Mouse (Mus musculus) C2C12 (cell line): ENCODE results near the gene Tmem258. TPM values are rescaled to one million over a fixed set of nuclear protein-coding genes. Genes with fewer than 3 reads are reported as not detected.

ENCODE experiments used
- H3K27me3 ChIP-seq: one replicate; pipeline ENCODE4 v1.6.1; 2011; ENCODE audit not compliant: control insufficient read depth, insufficient read depth, insufficient read length
- H3K36me3 ChIP-seq: one replicate; pipeline ENCODE4 v1.6.1; 2011; ENCODE audit not compliant: control insufficient read depth, insufficient read depth
- H3K4me3 ChIP-seq: one replicate; pipeline ENCODE4 v1.5.1; 2011; ENCODE audit warnings: mild to moderate bottlenecking, control low read depth; ENCODE audit not compliant: poor library complexity, insufficient read depth, severe bottlenecking
- H3K79me2 ChIP-seq: one replicate; pipeline ENCODE4 v1.6.1; 2011; ENCODE audit not compliant: control insufficient read depth, insufficient read depth
- H3K79me3 ChIP-seq: one replicate; pipeline ENCODE4 v1.6.1; 2011; ENCODE audit warnings: low read depth, control low read depth
- H3ac ChIP-seq: one replicate; pipeline ENCODE3; 2011; ENCODE audit warnings: low read depth; ENCODE audit not compliant: control insufficient read depth, insufficient read length
- CEBPB ChIP-seq: IDR thresholded peaks from one replicate; pipeline ENCODE4 v1.6.1; 2011; ENCODE audit warnings: low read depth, mild to moderate bottlenecking, control low read depth, moderate library complexity
- CTCF ChIP-seq: IDR thresholded peaks from one replicate; pipeline ENCODE4 v1.5.1; 2011; ENCODE audit not compliant: control insufficient read depth, insufficient read depth, insufficient read length
- FOSL1 ChIP-seq: IDR thresholded peaks from one replicate; pipeline ENCODE4 v1.8.0; 2011; ENCODE audit warnings: mild to moderate bottlenecking, low read length; ENCODE audit not compliant: poor library complexity, insufficient read depth, severe bottlenecking
- MAX ChIP-seq: IDR thresholded peaks from one replicate; pipeline ENCODE4 v1.6.1; 2011; ENCODE audit warnings: mild to moderate bottlenecking, control low read depth
- MYOD1 ChIP-seq: IDR thresholded peaks from one replicate; pipeline ENCODE4 v1.6.1; 2011; ENCODE audit warnings: low read depth; ENCODE audit not compliant: control insufficient read depth, insufficient read length
- MYOG ChIP-seq: IDR thresholded peaks from one replicate; pipeline ENCODE4 v1.6.1; 2011; ENCODE audit not compliant: control insufficient read depth, insufficient read length; ENCODE audit errors: extremely low read depth
- USF1 ChIP-seq: IDR thresholded peaks from one replicate; pipeline ENCODE4 v1.6.1; 2011; ENCODE audit warnings: low read depth, mild to moderate bottlenecking, control low read depth, moderate library complexity
- polyA plus RNA-seq: library from polyadenylated mRNA; unstranded; fragments of >200 nt; fragmentation: generic; extraction: Trizol; gene quantifications from one replicate; pipeline ENCODE4 v1.2.1, GENCODE M21; 2012; ENCODE audit warnings: missing spikeins

Gene Tmem258
- polyA plus RNA-seq, 1 experiment = 339 TPM

DNA sequence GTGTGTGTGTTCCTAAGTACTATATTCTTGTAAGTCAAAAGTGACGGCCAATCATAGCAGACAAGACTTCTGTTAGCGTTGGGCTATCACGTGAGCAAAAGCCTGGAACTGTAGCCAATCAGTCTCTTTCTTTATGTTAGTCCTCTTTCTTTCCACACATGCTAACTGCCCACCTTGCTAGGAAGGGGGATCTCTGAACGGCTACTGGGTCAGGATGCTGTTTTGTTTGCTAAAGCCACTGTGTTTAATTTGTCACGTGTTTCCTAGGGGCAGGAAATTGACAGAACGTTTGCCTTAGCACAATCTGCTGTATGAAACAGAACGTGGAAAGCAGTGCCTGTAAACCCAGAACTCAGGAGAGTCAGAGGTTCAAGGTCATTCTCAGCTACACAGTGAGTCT lies 21.7 kb upstream of the Tmem258 start:
- Histone ChIP-seq H3K36me3 (peaks cover 17% of the 10 kb centered on the region), H3K79me3 (peaks cover 13% of the 10 kb centered on the region), H3ac (no peak overlapping the region), H3K79me2 (peaks cover 35% of the 10 kb centered on the region), H3K27me3 (no peaks in the 10 kb centered on the region), H3K4me3 (no peak overlapping the region)
- no peak for TF ChIP-seq FOSL1
- peak; percentile 47 for TF ChIP-seq USF1
- no peak for TF ChIP-seq CEBPB
- TF ChIP-seq MAX = no peak
- TF ChIP-seq MYOG = no peak
- no peak for TF ChIP-seq CTCF
- TF ChIP-seq MYOD1 = no peak

- Histone ChIP-seq H3K36me3 (peaks cover 24% of the 10 kb centered on the region), H3ac (peak within 1 kb of the TSS; percentile 91), H3K79me3 (peaks cover 13% of the 10 kb centered on the region), H3K4me3 (peak within 1 kb of the TSS; percentile 92), H3K27me3 (no peaks in the 10 kb centered on the region), H3K79me2 (peaks cover 35% of the 10 kb centered on the region)
- TF ChIP-seq MAX = peak; percentile 15
- TF ChIP-seq MYOG = no peak
- peak; percentile 14 for TF ChIP-seq CTCF
- TF ChIP-seq CEBPB = no peak
These were observed 21.0 kb upstream of the Tmem258 start, which contains the start of gene Fads1 for GRCm38 (mm10) chr19:10182670-10183298. Gene Fads1, plus strand, starts transcription at chr19:10182888.

DNA sequence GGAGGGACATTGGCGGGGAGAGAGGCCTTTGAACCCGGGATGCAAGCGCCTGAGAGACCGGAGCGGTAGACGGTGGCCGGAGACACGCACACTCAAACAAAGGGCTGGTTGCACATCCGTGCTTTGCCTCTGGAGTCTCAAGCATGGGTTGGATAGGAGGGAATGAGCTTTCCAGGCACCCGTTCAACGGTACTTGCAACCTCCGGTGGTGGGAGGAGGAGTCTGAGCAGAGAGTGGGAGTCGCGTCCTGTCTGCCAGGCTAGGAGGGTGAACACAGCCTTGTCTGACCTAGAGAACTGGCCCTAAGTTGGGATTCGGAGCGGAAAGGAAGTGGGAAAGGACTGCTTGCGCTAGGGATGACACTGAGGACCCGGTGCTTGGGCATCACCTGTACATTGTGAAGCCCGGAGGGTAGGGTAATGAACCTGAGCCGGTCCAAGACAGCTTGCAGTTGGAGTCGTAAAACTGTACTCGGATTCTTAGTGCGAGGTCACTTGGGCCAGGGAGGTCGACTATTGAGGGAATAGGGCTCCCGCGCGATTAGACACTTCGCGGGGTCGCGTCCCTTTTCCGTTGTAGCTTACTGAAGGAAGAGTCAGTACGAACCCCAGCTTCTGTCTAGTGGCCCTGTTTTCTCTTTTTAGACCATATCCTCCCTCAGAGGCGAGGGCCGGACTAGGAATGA lies 20.4 kb upstream of the Tmem258 start:
- Histone ChIP-seq H3K4me3 (peak overlapping the region; percentile 92), H3K27me3 (no peaks in the 10 kb centered on the region)
- no peak for TF ChIP-seq FOSL1
- no peak for TF ChIP-seq MYOD1
- TF ChIP-seq CTCF = no peak
- no peak for TF ChIP-seq MYOG
- TF ChIP-seq MAX = peak; percentile 2
- TF ChIP-seq USF1 = no peak

GRCm38 (mm10) chr19:10184096-10184495 lies 19.7 kb upstream of the Tmem258 start:
- Histone ChIP-seq H3K79me2 (peaks cover 35% of the 10 kb centered on the region), H3K27me3 (no peaks in the 10 kb centered on the region), H3ac (peak overlapping the region; percentile 91), H3K36me3 (peaks cover 36% of the 10 kb centered on the region), H3K79me3 (peaks cover 13% of the 10 kb centered on the region), H3K4me3 (peak overlapping the region; percentile 92)
- TF ChIP-seq MAX (no peak), FOSL1 (no peak), MYOD1 (no peak), CTCF (no peak), USF1 (no peak)

More for the DNA sequence above, 20.4 kb upstream of the Tmem258 start:
- Histone ChIP-seq H3ac (peak overlapping the region; percentile 91), H3K79me3 (peaks cover 13% of the 10 kb centered on the region), H3K36me3 (peaks cover 29% of the 10 kb centered on the region), H3K79me2 (peaks cover 35% of the 10 kb centered on the region)

DNA sequence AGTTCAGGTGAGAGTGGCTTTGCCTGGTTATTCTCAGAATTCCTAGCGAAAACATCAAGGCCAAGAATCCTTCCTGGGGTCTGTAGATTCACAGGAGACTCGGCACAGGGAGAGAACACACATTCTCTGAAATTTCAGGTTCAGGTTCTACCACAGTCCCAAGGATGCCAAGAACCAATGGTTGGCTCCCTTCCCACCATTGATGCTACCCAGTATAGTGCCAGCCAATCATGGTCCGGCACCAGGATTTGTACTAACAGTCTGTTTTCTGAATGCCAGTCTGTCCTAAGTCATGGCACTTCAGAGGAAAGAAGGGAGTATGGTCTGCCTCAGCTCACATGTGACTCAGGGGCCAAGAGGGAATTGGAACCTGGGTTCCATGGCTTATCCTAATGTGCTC lies 17.9 kb upstream of the Tmem258 start:
- H3K79me2 ChIP-seq = peaks cover 35% of the 10 kb centered on the region
- no peak overlapping the region for H3K4me3 ChIP-seq
- H3K79me3 ChIP-seq = peaks cover 13% of the 10 kb centered on the region
- peaks cover 47% of the 10 kb centered on the region for H3K36me3 ChIP-seq
- no peak for TF ChIP-seq MAX
- TF ChIP-seq MYOG = no peak
- no peaks in the 10 kb centered on the region for H3K27me3 ChIP-seq
- H3ac ChIP-seq = no peak overlapping the region

- H3K79me2 ChIP-seq = peaks cover 35% of the 10 kb centered on the region
- H3K36me3 ChIP-seq = peaks cover 47% of the 10 kb centered on the region
- H3K79me3 ChIP-seq = peaks cover 13% of the 10 kb centered on the region
- H3K27me3 ChIP-seq = no peaks in the 10 kb centered on the region
- no peak overlapping the region for H3ac ChIP-seq
- TF ChIP-seq MYOG = no peak
- no peak overlapping the region for H3K4me3 ChIP-seq
These were observed 17.2 kb upstream of the Tmem258 start for GRCm38 (mm10) chr19:10186569-10186968.
